Mouse (Mus musculus): ENCODE data around the gene Chrnb2.

The Chrnb2 gene

DNA sequence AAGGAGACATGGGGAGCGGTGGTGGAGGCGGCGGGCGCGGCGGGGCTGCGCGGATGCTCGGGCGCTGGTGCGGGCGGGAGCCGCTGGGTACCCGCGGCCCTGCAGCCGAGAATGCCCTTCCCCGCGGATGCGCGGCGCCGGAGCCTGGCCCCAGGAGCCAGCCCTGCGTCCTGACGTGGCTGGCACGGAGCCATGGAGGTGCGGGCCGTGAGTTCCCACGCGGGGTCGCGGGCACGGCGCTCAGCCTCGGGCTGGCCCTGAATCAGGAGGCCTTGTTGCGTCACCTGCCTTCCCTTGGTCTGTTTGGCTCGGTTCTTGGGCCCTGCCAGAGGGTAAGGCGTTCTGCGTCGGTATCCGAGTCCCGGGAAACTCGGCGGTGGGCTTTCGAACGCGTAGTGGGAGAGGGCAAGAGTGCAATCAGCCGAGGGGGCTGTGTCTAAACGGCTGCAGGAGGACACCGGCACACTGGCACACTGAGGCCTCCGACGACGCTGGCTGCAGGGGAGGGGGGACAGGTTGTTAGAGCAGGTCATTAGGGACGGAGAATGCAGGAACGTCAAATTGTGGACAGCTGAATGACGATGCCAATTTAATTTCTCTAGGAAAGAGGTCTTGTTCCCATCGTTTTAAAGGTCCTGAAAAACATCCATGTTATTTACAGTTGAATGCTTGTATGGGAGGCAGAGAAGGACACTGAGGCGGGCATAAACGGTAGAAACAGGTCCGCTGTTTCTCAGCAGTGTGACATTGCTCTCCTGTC is 49.0 kb downstream of the Chrnb2 start:
- DNase-seq (ENCODE audit: low spot score in 2 of 2), result no peak

DNA sequence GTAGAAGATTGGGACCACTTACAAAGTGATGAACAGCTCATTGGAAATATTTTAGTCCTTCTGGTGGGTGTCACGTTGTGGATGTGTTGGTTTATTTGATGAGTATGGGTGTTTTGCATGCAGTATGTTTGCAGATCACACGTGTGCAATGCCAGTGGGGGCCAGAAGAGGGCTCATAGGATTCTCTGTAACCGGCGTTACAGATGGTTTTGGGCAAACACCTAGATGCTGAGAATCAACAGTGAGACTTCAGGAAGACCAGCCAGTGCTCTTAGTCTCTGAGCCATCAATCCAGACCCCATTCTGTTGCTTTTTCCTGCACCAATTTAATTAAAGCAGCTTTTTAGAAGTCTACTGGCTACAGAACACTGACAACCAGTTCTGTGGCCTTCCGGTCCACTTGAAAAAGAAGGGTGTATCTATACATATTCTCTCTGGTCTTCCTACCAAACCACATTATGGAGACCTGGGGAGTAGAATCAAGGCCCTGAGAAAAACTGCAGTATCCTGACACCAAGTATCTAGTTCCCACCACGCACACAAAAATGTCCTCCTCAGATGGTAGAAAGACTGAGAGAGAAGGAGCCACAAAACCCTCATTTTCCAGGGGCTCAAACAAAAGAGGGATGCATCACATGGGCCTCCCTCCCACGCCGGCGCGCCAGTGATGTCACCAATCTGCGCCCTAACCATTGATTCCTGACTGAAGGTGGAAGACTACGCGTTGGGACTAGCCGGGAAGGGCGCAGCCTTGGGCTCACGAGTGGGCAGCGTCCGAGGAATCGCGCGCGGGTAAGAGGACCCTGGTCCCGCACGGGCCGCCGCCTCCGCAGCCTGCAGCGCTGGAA is 49.8 kb downstream of the Chrnb2 start, which contains the start of gene Adar:
TSS of gene Adar (plus strand) at position 664 of the 848 bp plus-strand sequence.
- DNase-seq (ENCODE audit: low spot score in 2 of 2), result peak; percentile 42 to 73

DNA sequence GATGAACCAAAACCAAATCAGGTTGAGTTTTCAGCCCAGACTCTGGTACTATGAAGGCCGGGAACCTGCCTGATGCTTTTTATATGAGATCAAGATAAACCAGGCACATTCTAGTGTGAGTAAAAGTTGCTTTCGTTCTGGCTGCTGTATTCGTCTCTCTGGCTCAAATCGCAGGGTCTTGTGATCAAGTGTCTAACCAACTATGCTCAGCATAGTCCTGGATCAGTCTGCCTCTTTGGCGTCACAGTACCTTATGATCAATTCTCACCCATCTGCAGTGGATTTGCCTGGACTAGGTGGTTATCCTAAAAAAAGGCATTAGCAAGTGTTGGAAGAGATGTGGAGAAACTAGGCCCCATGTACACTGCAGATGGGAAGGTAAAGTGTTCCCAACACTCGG is 60.4 kb downstream of the Chrnb2 start:
- DNase-seq (ENCODE audit: low spot score in 2 of 2), result no peak

DNA sequence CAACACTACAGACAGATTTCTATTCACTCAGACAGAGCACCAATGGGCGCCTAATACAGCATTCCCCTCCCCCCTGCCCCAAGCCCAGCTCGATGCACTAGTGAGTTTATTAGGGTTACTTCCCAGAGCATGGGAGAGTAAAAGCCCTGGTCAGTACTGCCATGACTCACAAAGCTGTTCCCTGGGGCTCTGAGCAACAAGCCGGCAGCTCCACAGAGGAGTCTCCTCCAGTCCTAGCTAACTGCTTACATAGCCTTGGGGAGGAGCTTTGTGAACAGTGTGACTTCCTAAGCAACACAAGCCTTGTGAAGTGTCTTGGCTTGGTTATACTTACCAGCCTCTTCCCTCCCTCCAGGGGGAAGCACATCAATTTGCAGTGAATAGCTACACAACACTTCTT is 60.8 kb downstream of the Chrnb2 start:
- DNase-seq (ENCODE audit: low spot score in 2 of 2), result no peak

DNA sequence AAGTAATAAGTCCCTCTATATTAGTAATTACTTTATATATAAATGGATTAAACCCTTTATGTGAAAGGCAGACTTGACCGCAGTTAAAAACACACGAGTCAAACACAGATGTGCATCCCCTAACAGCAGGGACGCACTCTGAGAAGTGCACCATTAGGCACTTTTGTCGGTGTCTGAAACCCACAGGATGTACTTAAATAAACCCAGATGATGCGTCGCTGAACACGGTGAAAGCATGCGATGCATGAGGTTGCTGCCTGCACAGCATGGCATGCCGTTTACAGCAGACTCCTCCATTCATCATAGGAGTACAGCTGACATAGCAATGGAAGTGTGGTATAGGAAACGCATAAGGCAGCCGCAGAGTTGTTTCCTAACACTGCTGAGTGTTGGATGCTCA is 64.0 kb downstream of the Chrnb2 start:
- DNase-seq (ENCODE audit: low spot score in 2 of 2), result no peak

DNA sequence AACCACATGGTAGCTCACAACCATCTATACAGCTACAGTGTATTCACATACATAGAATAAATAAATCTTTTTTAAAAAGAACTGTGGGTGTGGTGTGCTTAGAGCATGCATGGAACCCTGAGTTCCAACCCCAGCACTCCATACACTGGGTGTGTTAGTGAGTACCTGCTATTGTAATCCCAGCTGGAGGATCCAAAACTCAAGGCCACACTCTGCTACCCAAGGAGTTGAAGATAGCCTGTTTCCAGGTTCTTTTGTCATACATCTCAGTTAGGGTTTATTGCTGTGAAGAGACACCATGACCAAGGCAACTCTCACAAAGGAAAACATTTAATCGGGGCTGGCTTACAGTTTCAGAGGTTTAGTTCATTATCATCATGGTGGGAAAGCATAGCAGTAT is 65.5 kb downstream of the Chrnb2 start:
- no peak for DNase-seq (ENCODE audit: low spot score in 2 of 2)

All from natural killer cell, adult 2 months (primary cell).